Mouse (Mus musculus) bone marrow, adult 2 months (tissue): ENCODE data around the gene Oosp2. TPM values are rescaled to one million over a fixed set of nuclear protein-coding genes. Genes with fewer than 3 reads are reported as not detected.

Source experiments
- H3K27ac ChIP-seq: fragments of 200-500 bp; 2 replicates; pipeline ENCODE4 v1.5.1; 2012; ENCODE audit warnings: low read depth, mild to moderate bottlenecking, control low read depth, inconsistent platforms, low read length; ENCODE audit not compliant: control insufficient read depth, poor library complexity, insufficient read depth
- H3K4me1 ChIP-seq: fragments of 200-500 bp; 2 replicates; pipeline ENCODE4 v1.6.1; 2011; ENCODE audit warnings: low read length; ENCODE audit not compliant: control insufficient read depth, insufficient read depth
- H3K4me3 ChIP-seq: fragments of 200-500 bp; replicated peaks from 2 replicates; pipeline ENCODE3; 2011; ENCODE audit warnings: mild to moderate bottlenecking, low read depth, low read length, control low read depth; ENCODE audit not compliant: control insufficient read depth
- CTCF ChIP-seq: fragments of 200-500 bp; IDR thresholded peaks from 2 replicates; pipeline ENCODE4 v1.5.1; 2011; ENCODE audit warnings: low read length, control low read depth; ENCODE audit not compliant: control insufficient read depth, insufficient read depth
- POLR2A ChIP-seq: fragments of 200-500 bp; IDR thresholded peaks from 2 replicates; pipeline ENCODE4 v1.6.1; 2011; ENCODE audit warnings: low read depth, mild to moderate bottlenecking, control low read depth, low read length, borderline replicate concordance; ENCODE audit not compliant: control insufficient read depth
- WGBS: fragments of 180-500 bp; shearing (Covaris S2); methylation state at CpG from one replicate; pipeline ENCODE4 v1.1.7; 2018; 5-methylcytosine and 5-hydroxymethylcytosine counted together
- polyA plus RNA-seq: library from polyadenylated mRNA; stranded (reverse); fragments of >200 nt; gene quantifications from 2 replicates; pipeline ENCODE4 v1.2.4, GENCODE M21; 2011; ENCODE audit warnings: low replicate concordance; ENCODE audit not compliant: missing spikeins, insufficient read depth, insufficient read length

The Oosp2 gene
- polyA plus RNA-seq, 1 experiment = not detected

DNA sequence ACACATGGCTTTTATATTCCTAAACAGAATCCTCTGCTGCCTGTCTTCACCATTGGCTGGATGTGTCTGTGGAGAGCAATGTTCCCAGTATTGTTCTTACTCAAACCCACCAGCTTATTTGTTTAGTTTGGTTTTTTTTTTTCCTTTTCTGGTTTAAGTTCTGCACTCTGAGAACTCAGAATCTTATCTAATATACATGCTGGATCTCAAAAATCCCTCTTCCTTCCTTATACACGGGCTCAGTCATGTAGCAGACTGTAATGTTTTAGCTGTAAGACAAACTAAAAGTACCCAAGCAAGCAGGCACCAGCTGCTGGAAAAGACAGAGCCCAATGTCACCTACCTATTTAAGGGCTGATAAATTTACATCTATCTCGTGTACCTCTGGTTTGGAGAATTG is 45.6 kb downstream of the Oosp2 start:
- Histone ChIP-seq H3K27ac (no peak overlapping the region), H3K4me1 (no peaks in the 10 kb centered on the region; the same call in 1 of the 2 replicates), H3K4me3 (no peak overlapping the region)
- WGBS = 25% methylated on average over 2 of the region's 2 CpGs
- no peak for TF ChIP-seq CTCF
- no peak for TF ChIP-seq POLR2A

DNA sequence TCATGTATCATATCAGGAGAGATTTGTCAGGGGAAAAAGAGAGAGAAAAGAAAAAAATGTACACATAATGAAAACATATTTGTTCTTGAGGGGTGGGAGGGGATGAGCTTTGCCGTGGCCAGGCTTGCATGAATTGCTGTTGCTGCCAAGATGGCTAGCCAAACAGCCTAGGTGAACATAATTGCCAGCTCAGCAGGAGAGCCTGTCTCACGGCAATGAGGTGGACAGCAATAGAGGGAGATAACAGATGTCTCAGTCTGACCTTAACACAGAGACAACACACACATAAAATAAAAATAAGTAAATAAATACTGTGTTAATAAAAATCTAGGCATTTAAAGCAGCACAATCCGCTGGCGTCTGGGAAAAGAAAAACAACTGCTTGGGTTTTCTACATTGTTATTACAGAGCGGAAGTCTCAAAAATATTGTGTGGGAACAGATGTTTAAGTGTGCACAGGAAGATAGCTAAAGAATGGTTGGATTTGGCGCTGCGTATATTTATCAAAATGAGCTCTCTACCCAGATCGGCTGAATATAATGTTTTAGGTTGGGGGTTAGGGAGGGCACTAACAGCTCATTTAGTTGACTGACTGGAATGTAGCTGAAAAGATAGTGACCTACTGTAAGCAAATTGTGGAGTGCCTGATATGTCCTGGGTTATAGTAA is 46.4 kb downstream of the Oosp2 start:
- H3K4me1 ChIP-seq = no peaks in the 10 kb centered on the region; the same call in 1 of the 2 replicates
- H3K27ac ChIP-seq = no peak overlapping the region
- no peak overlapping the region for H3K4me3 ChIP-seq
- TF ChIP-seq CTCF (no peak), POLR2A (no peak)
- 32% methylated on average over 8 of the region's 8 CpGs for WGBS

DNA sequence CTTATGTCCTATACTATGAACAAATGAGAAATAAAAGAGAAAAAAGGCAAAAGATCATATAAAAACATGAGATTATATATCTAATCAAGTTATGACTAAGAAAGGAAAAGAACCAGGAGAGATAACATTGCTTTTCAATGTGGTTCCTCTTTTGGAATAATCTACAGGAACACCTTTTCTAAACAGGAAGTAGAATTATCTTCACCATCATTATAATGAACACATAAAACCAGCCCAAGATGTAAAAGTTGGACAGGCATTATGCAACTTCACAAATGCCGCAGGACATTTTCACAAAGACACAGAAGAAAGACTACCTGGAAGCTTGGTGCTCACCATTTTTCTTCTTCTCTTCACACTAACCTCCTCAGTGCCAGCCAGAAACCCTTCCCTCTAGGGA is 47.3 kb downstream of the Oosp2 start:
- no peak for TF ChIP-seq POLR2A
- TF ChIP-seq CTCF = no peak
- no peak overlapping the region for H3K27ac ChIP-seq
- no peaks in the 10 kb centered on the region; the same call in 1 of the 2 replicates for H3K4me1 ChIP-seq
- H3K4me3 ChIP-seq = no peak overlapping the region
- 10% methylated on average over 1 of the region's 1 CpGs for WGBS

DNA sequence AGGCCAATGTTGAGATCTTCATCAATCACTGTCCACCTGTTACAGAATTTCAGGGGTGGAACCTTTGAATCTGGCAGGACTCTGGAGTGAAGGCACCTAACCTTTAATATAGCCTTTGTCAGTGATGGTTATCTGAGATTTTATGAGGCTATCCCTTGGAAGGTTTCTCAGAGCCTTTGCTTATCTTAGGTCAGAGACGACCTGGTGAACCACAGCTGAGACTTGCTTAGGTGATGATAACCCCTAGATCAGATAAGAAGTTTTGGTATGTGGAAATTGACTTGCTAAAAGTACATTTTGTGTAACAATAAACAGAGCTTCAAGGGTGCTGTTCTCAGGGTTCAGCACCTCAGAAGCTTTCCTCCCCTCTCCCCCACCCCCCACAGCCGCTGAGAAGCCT is 48.1 kb downstream of the Oosp2 start:
- Histone ChIP-seq H3K4me3 (no peak overlapping the region), H3K27ac (no peak overlapping the region), H3K4me1 (no peaks in the 10 kb centered on the region; the same call in 1 of the 2 replicates)
- 33% methylated on average over 2 of the region's 2 CpGs for WGBS
- TF ChIP-seq POLR2A (no peak), CTCF (no peak)

DNA sequence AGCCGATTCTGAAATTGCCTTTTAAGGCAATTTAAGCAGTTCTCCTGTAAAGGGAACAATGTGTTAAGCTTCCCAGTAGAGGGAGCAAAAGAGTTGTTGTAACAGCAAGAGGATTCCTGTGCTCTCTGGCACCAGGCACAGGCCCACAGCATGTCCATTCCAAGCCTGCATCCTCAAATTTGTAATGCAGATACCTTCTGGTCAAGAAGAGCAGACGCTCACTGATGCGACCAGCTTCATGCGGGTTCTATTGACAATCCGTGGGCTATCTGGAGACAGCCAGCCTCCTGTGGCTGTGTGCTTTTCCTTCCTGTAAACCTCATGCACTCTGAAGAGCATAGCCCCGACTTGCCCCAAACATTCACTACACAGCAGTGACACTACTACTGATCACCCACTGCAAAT is 48.8 kb downstream of the Oosp2 start:
- TF ChIP-seq POLR2A = no peak
- TF ChIP-seq CTCF = 0 out of 2 replicates have a peak, but pooled peaks have one; percentile 21
- H3K4me3 ChIP-seq = no peak overlapping the region
- 2% methylated on average over 6 of the region's 6 CpGs for WGBS
- no peaks in the 10 kb centered on the region; the same call in 1 of the 2 replicates for H3K4me1 ChIP-seq
- H3K27ac ChIP-seq = no peak overlapping the region

DNA sequence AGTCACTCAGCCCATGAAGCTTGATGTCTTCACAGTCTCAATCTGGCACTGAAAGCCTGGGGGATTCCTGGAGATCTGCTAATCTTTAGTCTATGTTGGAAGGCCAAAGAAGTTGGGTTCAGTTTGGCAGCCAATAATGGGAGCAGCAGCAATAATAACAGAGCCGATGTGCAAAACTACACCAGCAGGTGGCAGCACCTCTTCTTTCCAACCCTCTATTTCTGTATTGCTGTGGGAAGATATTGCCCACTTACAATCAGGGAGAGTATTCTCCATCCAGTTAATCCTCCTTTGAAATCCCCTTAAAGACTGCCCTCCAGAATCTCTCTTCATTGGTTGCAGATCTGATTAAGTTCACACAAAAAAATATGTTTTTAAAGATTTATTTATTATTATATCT is 52.2 kb downstream of the Oosp2 start:
- 0% methylated on average over 1 of the region's 1 CpGs for WGBS
- no peak overlapping the region for H3K27ac ChIP-seq

DNA sequence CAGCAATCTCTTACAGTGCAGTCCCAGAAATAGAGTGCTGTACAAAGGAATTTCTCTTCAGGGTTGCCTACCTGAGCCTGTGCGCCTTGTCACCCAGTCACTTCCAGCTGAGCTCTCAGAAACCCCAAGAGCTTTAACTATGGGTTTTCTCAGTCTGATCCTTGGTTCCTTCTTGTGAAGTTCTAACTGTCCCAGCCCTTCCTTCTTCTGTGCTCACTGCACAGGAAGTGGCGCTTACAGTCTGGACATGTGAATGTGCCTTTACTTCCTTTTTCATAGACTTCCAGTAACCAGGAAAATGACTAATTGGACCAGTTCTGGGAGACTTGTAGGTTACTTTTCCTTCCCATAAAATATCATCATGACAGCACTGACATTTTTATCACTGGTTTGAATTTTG is 55.8 kb downstream of the Oosp2 start, which contains the start of gene Ms4a6d:
Ms4a6d (minus strand) TSS at position 247 of the 400 bp plus-strand sequence.
- no peak within 1 kb of the TSS for H3K4me3 ChIP-seq

More for the DNA sequence above, 52.2 kb downstream of the Oosp2 start:
- no peak for TF ChIP-seq POLR2A
- TF ChIP-seq CTCF = peak; percentile 37
- no peaks in the 10 kb centered on the region for H3K4me1 ChIP-seq
- no peak overlapping the region for H3K4me3 ChIP-seq

DNA sequence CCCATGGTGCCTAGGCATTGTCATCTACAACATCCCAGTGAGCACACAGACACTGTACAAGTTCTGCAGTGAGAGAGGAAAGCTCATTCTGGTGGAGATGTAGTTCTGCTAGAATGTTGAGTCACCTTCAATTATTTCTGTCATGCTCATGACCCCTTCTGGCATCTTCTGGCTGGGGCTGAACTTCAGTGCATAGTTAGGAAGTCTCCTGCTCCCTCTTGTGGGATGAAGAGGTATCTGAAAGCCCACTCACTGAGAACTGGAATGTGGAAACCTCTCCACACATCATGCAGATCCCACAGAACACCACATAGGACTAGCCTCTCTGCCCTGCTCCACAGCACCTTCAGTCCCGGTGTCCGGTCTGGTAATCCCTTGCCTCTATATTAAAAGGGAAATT is 58.3 kb downstream of the Oosp2 start:
- no peaks in the 10 kb centered on the region for H3K4me1 ChIP-seq
- no peak overlapping the region for H3K4me3 ChIP-seq
- TF ChIP-seq CTCF (peak; percentile 67), POLR2A (no peak)
- no peak overlapping the region for H3K27ac ChIP-seq
- 90% methylated on average over 2 of the region's 2 CpGs for WGBS

More for the DNA sequence above, 55.8 kb downstream of the Oosp2 start, which contains the start of gene Ms4a6d:
- TF ChIP-seq CTCF = no peak
- TF ChIP-seq POLR2A = no peak
- Histone ChIP-seq H3K27ac (no peak within 1 kb of the TSS), H3K4me1 (no peaks in the 10 kb centered on the region)
- WGBS = 29% methylated on average over 2 of the region's 2 CpGs
